In genomic region chr8:72301497-72301896, GRCm38 (mm10) we compare ENCODE assay signal across 23 mouse cellular contexts.
"Had no signal": no experiment of that assay in that cellular context is flagged by ENCODE, and none has a peak within 500 bp of the region (broad histone marks: within the 10 kb centered on the region; RNA-seq: fewer than 3 reads in every experiment).

No protein-coding gene starts in this region.

- DNase-seq: gastrocnemius, postnatal 10 days; gastrocnemius, postnatal 36 days; heart, postnatal 14 days; heart, postnatal 36 days; kidney, adult 18-20 months; kidney, adult 8-10 months; kidney, postnatal 10 days; kidney, postnatal 36 days; layer of hippocampus, adult 9-11 months; layer of hippocampus, postnatal 36 days; left cerebral cortex, postnatal 4 days had no signal

- H3K9me3 ChIP-seq: heart, embryonic 13.5 days; heart, embryonic 15.5 days; hindbrain, embryonic 13.5 days; hindbrain, embryonic 15.5 days; kidney, embryonic 15.5 days; limb, embryonic 13.5 days; limb, embryonic 15.5 days; liver, embryonic 12.5 days had no signal

- H3K9ac ChIP-seq: heart, embryonic 13.5 days; heart, embryonic 15.5 days; hindbrain, embryonic 13.5 days; hindbrain, embryonic 15.5 days; kidney, embryonic 15.5 days; limb, embryonic 13.5 days; limb, embryonic 15.5 days; liver, embryonic 12.5 days; liver, embryonic 14.5 days had no signal

- H3K27me3 ChIP-seq: heart, embryonic 13.5 days; heart, embryonic 15.5 days; hindbrain, embryonic 13.5 days; hindbrain, embryonic 15.5 days; kidney, embryonic 15.5 days; limb, embryonic 15.5 days had no signal

- H3K4me1 ChIP-seq: hindbrain, embryonic 13.5 days; hindbrain, embryonic 15.5 days had no signal

- H3K27ac ChIP-seq: heart, embryonic 13.5 days; hindbrain, embryonic 13.5 days; hindbrain, embryonic 15.5 days; hindbrain, postnatal 0 days; kidney, embryonic 15.5 days; liver, embryonic 12.5 days; liver, embryonic 14.5 days had no signal

- H3K36me3 ChIP-seq: heart, embryonic 13.5 days; heart, embryonic 15.5 days; hindbrain, embryonic 13.5 days; hindbrain, embryonic 15.5 days; kidney, embryonic 15.5 days; limb, embryonic 13.5 days; limb, embryonic 15.5 days; liver, embryonic 12.5 days had no signal

- H3K4me3 ChIP-seq: heart, embryonic 13.5 days; heart, embryonic 15.5 days; hindbrain, embryonic 13.5 days; hindbrain, embryonic 15.5 days; kidney, embryonic 15.5 days; limb, embryonic 13.5 days; limb, embryonic 15.5 days; liver, embryonic 12.5 days had no signal

- H3K4me2 ChIP-seq: heart, embryonic 11.5 days; heart, embryonic 13.5 days; heart, embryonic 15.5 days; hindbrain, embryonic 13.5 days; hindbrain, embryonic 15.5 days; kidney, embryonic 15.5 days; limb, embryonic 13.5 days; limb, embryonic 15.5 days; liver, embryonic 12.5 days had no signal

- ATAC-seq: hindbrain, postnatal 0 days; intestine, embryonic 16.5 days; liver, embryonic 12.5 days had no signal
